Mouse (Mus musculus) G1E-ER4 (cell line): ENCODE measurements around the gene Disc1. TPM values are rescaled to one million over a fixed set of nuclear protein-coding genes. Genes with fewer than 3 reads are reported as not detected.

Experiments used
- GATA1 ChIP-seq: IDR thresholded peaks from one replicate; pipeline ENCODE4 v1.8.0; 2012; ENCODE audit warnings: low read length, inconsistent platforms
- polyA plus RNA-seq: library from polyadenylated mRNA; stranded (reverse); fragments of >175 nt; gene quantifications from 2 replicates; pipeline ENCODE4 v1.2.3, GENCODE M21; 2012

Disc1 gene
- polyA plus RNA-seq, 1 experiment: not detected

- TF ChIP-seq GATA1: no peak
Measured at GRCm38 (mm10) chr8:125083746-125084145, 29.8 kb downstream of the Disc1 start.

GRCm38 (mm10) chr8:125084523-125084922 is 30.5 kb downstream of the Disc1 start:
- TF ChIP-seq GATA1: no peak

GRCm38 (mm10) chr8:125090889-125091740 is 37.1 kb downstream of the Disc1 start:
- no peak for TF ChIP-seq GATA1

DNA sequence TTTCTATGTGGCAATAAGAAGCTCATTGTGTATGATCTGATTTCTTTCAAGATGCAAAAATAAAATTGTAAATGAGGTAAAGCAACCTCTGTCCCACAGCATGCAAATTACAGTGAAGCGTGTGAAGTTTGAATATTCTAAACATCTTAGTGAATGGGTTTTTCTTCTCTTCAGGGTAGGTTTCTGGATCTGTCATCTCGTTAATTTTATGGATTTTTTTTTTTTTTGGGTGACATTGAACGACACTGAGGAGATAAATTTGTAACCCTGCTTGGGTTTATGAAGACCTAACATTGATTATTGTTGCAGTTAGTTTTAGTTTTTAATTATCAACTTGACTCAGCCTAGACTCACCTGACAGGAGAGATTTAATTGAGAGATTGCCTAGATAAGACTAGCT is 43.1 kb downstream of the Disc1 start:
- no peak for TF ChIP-seq GATA1

DNA sequence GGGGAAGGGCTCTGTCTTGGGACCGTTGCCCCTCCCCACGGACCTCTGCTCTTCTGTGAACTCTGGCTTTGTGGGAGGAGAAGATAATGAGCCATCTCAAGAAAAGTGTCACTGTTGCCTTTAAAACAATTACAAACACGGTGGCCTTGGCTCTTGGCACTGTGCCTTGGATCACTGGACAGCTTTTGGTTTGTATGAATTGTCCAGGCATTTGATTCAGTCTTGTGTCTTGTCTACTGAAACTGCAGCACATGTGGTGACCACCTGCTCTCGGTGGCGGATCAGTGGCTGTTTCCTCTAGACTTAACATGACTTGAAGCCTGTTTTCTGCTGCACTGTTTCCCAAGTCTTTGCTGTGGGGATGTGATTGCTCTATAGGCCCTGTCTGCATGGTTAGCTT is 44.1 kb downstream of the Disc1 start:
- no peak for TF ChIP-seq GATA1

DNA sequence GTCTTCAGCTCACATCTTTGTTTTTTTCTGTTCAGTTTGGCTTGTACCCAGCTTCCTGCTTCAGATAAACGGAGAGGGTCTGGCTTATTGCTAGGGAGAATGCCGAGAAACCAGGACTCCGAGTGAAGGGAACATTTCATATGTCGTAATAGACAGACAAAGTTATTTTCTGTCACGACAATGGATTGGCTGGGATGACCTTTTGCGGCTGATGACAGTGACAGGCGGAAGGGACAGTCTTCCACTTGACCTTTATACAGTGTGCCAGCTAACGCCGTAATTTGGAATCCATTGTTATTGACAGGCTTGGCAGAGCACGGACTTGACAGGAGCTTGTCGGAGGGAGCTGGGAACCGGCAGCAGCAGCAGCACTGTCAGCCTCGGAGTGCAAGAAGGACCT is 48.3 kb downstream of the Disc1 start:
- no peak for TF ChIP-seq GATA1

DNA sequence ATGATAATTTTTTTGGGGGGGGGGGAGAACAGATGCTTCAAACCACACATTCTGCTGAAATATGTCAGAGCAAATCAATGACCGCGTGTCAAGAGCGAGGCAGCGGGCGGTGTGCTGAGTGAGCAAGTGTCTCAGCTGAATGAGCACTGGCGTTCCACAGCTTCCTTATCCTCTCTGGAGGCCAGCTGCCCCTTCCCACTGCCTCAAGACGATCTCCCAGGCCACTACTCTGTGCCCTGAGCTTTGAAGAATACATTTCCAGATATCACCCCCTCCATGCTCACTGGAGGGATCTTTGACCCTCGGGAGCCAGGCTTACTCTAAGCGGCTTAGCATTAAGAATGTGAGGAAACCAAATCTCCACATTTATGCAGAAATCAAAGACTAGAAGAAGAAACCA is 59.2 kb downstream of the Disc1 start:
- no peak for TF ChIP-seq GATA1

DNA sequence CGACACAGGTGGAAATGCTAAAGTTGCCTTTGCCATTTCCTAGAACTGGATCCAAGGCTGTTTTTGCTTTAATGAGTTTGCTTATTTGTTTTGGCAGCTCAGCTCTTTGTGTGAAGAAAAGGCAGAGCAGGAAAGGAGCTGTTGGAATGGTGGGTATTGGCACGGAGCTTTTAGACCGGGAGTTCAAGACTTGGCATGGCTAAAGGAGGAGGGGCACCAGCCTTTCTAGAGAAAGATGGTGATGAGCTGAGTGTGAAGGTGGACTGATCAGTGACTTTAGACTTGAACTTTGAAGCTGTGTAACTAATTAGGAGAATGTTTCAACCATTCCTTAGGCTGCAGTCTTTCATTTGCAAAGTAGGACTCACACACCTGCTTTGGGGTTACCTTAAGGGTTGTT is 59.8 kb downstream of the Disc1 start:
- TF ChIP-seq GATA1: no peak

GRCm38 (mm10) chr8:125115321-125115720 is 61.3 kb downstream of the Disc1 start:
- no peak for TF ChIP-seq GATA1

DNA sequence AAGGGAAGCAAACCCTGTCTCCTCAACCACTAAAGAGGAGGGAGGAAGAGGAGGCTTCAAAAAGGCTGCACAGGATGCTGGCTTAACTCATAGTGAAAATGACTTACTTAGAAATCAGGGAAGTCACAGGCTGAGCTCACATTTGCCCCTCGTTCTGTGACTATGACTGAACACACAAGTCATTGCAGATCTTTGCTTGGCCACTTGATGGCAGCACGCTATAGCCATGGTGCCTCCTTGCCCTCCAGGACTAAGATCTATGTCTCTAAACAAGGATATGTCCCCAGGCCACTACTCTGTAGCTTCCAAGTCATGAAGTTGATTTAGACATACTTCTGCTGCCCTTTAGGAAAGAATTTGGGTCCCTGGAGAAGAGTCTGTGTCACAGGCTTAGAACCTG is 62.6 kb downstream of the Disc1 start:
- TF ChIP-seq GATA1: no peak

- no peak for TF ChIP-seq GATA1
Measured at GRCm38 (mm10) chr8:125126482-125126881, 72.5 kb downstream of the Disc1 start.

DNA sequence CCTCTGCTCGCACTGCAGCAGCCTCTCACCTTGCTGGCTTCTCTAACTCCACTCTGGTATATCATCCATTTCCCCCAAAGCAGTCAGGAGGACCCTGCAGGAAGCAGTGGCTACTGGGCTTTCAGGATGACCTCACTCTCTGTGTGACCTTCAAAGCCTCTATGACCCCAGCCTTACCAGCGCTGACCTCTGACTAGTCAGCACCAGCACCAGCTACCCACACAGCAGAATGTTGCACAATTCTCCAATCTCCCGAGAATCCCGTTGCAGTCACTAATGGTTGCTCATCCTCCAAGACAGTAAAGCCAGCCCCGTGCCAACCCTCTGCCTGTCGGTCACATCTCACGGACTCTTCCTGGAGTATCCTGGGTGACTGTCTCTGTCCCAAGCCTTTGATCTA is 73.6 kb downstream of the Disc1 start:
- no peak for TF ChIP-seq GATA1

DNA sequence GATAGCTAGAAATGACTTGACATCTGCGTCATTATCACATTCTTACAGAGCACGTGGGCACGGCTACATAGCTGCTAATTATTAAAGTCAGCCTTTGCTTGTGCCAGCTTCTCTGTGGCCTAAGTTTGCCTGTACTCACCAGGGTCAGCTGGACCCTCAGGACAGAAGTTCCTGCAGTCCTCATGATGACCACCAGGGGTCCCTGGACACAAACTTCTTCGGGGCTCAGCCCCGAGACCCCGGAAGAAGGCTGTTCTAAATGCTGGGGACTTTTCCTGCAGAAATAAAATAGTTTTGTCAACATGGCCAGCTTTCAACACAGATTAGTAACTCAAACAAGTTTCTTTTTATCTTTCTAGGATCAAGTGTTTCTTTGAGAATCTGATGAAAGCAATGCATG is 74.3 kb downstream of the Disc1 start:
- TF ChIP-seq GATA1: no peak

GRCm38 (mm10) chr8:125130835-125131234 is 76.8 kb downstream of the Disc1 start:
- no peak for TF ChIP-seq GATA1

- TF ChIP-seq GATA1: no peak
Measured at GRCm38 (mm10) chr8:125131265-125131664, 77.3 kb downstream of the Disc1 start.

GRCm38 (mm10) chr8:125133685-125134114 is 79.7 kb downstream of the Disc1 start:
- TF ChIP-seq GATA1: peak; percentile 77

GRCm38 (mm10) chr8:125134876-125135275 is 80.9 kb downstream of the Disc1 start:
- TF ChIP-seq GATA1: no peak
